8 mouse cellular contexts compared by ENCODE assay signal in genomic region chr19:3323753-3324270, GRCm38 (mm10). TPM values are rescaled to one million over a fixed set of nuclear protein-coding genes. Genes with fewer than 3 reads are reported as not detected.
DNase-seq lines count a peak whose midpoint lies in the region; ATAC-seq and TF ChIP-seq lines count a peak whose summit lies in the region.

No protein-coding gene starts in this region.

- H3K9me3 ChIP-seq in CH12.LX (replicated peaks; ENCODE audit: low read length): peaks cover 5% of the 10 kb centered on the region
- H3K9me3 ChIP-seq in embryonic facial prominence, embryonic 15.5 days (replicated peaks): no peaks in the 10 kb centered on the region
- no peaks in the 10 kb centered on the region for H3K9me3 ChIP-seq in heart, embryonic 14.5 days (ENCODE audit: control insufficient read depth, low read length)

- H3K36me3 ChIP-seq in CH12.LX (replicated peaks in 1 of 2; ENCODE audit: control insufficient read depth in 1 of 2, insufficient read depth in 1 of 2, low read length in 1 of 2): no peaks in the 10 kb centered on the region
- H3K36me3 ChIP-seq in embryonic facial prominence, embryonic 15.5 days: no peaks in the 10 kb centered on the region
- no peaks in the 10 kb centered on the region for H3K36me3 ChIP-seq in heart, embryonic 14.5 days (ENCODE audit: control insufficient read depth, insufficient read depth, low read length)

- H3K4me2 ChIP-seq in CH12.LX (ENCODE audit: insufficient read depth, low read depth, poor library complexity, severe bottlenecking): peak overlapping the region; percentile 55
- peak overlapping the region; percentile 92 for H3K4me2 ChIP-seq in embryonic facial prominence, embryonic 15.5 days (replicated peaks)
- H3K4me2 ChIP-seq in heart, embryonic 14.5 days (ENCODE audit: low read length): peak overlapping the region; percentile 99

- H3K27me3 ChIP-seq in CH12.LX (replicated peaks): peaks cover 18% of the 10 kb centered on the region
- no peaks in the 10 kb centered on the region for H3K27me3 ChIP-seq in embryonic facial prominence, embryonic 15.5 days
- no peaks in the 10 kb centered on the region for H3K27me3 ChIP-seq in heart, embryonic 14.5 days (ENCODE audit: control insufficient read depth, insufficient read depth, low read length)

- no peak for ATAC-seq in embryonic facial prominence, embryonic 15.5 days (ENCODE audit: insufficient number of reproducible peaks, low FRiP score, low TSS enrichment, low read depth)
- ATAC-seq in heart, embryonic 14.5 days (ENCODE audit: insufficient number of reproducible peaks, insufficient read depth, low FRiP score, low read depth): peak; percentile 28; the same call in 1 of the 2 replicates

- TF ChIP-seq CTCF in CH12.LX (conservative IDR thresholded peaks at IDR 0.05 in 1 of 2, IDR thresholded peaks at IDR 0.05 in 1 of 2; ENCODE audit: low read depth in 2 of 2, low read length in 2 of 2): no peak
- no peak for TF ChIP-seq CTCF in lung, adult 2 months (IDR thresholded peaks at IDR 0.05; ENCODE audit: insufficient read depth, low read length)

- in situ Hi-C loops in CH12.LX (cut with MboI; ENCODE audit: low pct_ligation_motif_present, low pct_unique_long_range_greater_than_20kb, low sequenced_read_pairs): no loop called here

- TF ChIP-seq EP300 in CH12.LX (IDR thresholded peaks at IDR 0.05; ENCODE audit: low read length): no peak

- no peak for DNase-seq in CH12.LX (ENCODE audit: extremely low read depth)
- peak; percentile 92 for DNase-seq in adrenal gland, postnatal 25 days
- DNase-seq in kidney, postnatal 10 days: peak; percentile 89
- DNase-seq in lung, adult 2 months: peak; percentile 82
- peak; percentile 85 for DNase-seq in ovary, adult 18-20 months (ENCODE audit: low spot score)
- DNase-seq in thymus, postnatal 25 days: peak; percentile 54

- peak overlapping the region; percentile 52 to 72 (median 59) for H3K4me3 ChIP-seq in CH12.LX (replicated peaks in 1 of 3; ENCODE audit: low read depth in 2 of 3, low read length in 2 of 3, poor library complexity in 1 of 3)
- peak overlapping the region; percentile 60 for H3K4me3 ChIP-seq in embryonic facial prominence, embryonic 15.5 days (replicated peaks)
- peak overlapping the region; percentile 73 to 83 for H3K4me3 ChIP-seq in heart, embryonic 14.5 days (ENCODE audit: control insufficient read depth in 1 of 2, insufficient read depth in 1 of 2, low read depth in 1 of 2, low read length in 2 of 2)
- H3K4me3 ChIP-seq in lung, adult 2 months (replicated peaks; ENCODE audit: extremely low read depth, low read depth, low read length): peak overlapping the region; percentile 92

- H3K4me1 ChIP-seq in CH12.LX (ENCODE audit: control insufficient read depth in 1 of 2, insufficient read depth in 2 of 2): peaks cover 2 to 29% of the 10 kb centered on the region in 2 experiments
- H3K4me1 ChIP-seq in embryonic facial prominence, embryonic 15.5 days: peaks cover 38% of the 10 kb centered on the region
- H3K4me1 ChIP-seq in heart, embryonic 14.5 days (ENCODE audit: control insufficient read depth in 2 of 2, insufficient read depth in 2 of 2, low read length in 2 of 2): peaks cover 25 to 28% of the 10 kb centered on the region in 2 experiments
- H3K4me1 ChIP-seq in lung, adult 2 months (ENCODE audit: control insufficient read depth, insufficient read depth, low read length): peaks cover 15% of the 10 kb centered on the region

- dilution Hi-C loops in CH12.LX (cut with MboI; ENCODE audit: extremely low pct_ligation_motif_present, extremely low pct_unique_long_range_greater_than_20kb, low sequenced_read_pairs): no loop called here

- no peak for TF ChIP-seq RAD21 in CH12.LX (IDR thresholded peaks at IDR 0.05; ENCODE audit: low read depth, low read length)

- 0 out of 2 replicates have a peak overlapping the region, but pooled peaks have one; percentile 2 for H3K9ac ChIP-seq in CH12.LX (ENCODE audit: insufficient read depth, low read depth)
- peak overlapping the region; percentile 42 for H3K9ac ChIP-seq in embryonic facial prominence, embryonic 15.5 days
- peak overlapping the region; percentile 87 for H3K9ac ChIP-seq in heart, embryonic 14.5 days (ENCODE audit: low read length)

- under 1% methylated on average over 34 of the region's 34 CpGs for WGBS in embryonic facial prominence, embryonic 15.5 days
- 0% methylated on average over 34 of the region's 34 CpGs for WGBS in heart, embryonic 14.5 days
- under 1% methylated on average over 34 of the region's 34 CpGs for WGBS in lung, adult 2 months

- no peak overlapping the region for H3K27ac ChIP-seq in CH12.LX (ENCODE audit: insufficient read depth, low read depth)
- peak overlapping the region; percentile 89 for H3K27ac ChIP-seq in embryonic facial prominence, embryonic 15.5 days (replicated peaks)
- H3K27ac ChIP-seq in heart, embryonic 14.5 days (replicated peaks in 1 of 2; ENCODE audit: control insufficient read depth in 1 of 2, insufficient read depth in 1 of 2, low read depth in 2 of 2, low read length in 2 of 2): peak overlapping the region; percentile 95 to 98

- H3K79me2 ChIP-seq in CH12.LX (replicated peaks; ENCODE audit: control insufficient read depth, extremely low read depth, insufficient read depth, poor library complexity, severe bottlenecking): no peaks in the 10 kb centered on the region

- TF ChIP-seq POLR2A in CH12.LX (IDR thresholded peaks at IDR 0.05; ENCODE audit: low read depth, low read length): no peak
- TF ChIP-seq POLR2A in lung, adult 2 months (IDR thresholded peaks at IDR 0.05; ENCODE audit: borderline replicate concordance, extremely low read depth, low read depth, low read length): peak; percentile 67; the same call in 1 of the 2 replicates

TF ChIP-seq in CH12.LX, 34 proteins besides CTCF, POLR2A, EP300 and RAD21:
- TF ChIP-seq USF1 (IDR thresholded peaks at IDR 0.05; ENCODE audit: low read depth, low read length) (peak; percentile 89), BHLHE40 (IDR thresholded peaks at IDR 0.05; ENCODE audit: low read depth, low read length) (peak; percentile 79), MAX (IDR thresholded peaks at IDR 0.05; ENCODE audit: low read length) (peak; percentile 70), USF2 (conservative IDR thresholded peaks at IDR 0.05; ENCODE audit: low read depth, low read length) (peak; percentile 77), NELFE (IDR thresholded peaks at IDR 0.05; ENCODE audit: low read depth, low read length) (no peak)

RNA-seq across cellular contexts. Expression of gene Cpt1a, which starts 1.7 kb away (rescaled TPM):
- total RNA-seq in CH12.LX (2012; rRNA removed): 4.5 and 4.6 TPM in 2 replicates
- total RNA-seq in CH12.LX (2014; rRNA removed): 0.77 and 0.81 TPM in 2 replicates
- 2.3 and 2.6 TPM in 2 replicates for polyA plus RNA-seq in CH12.LX (2012; ENCODE audit: insufficient read length, low read depth)
- 392 and 423 TPM in 2 replicates for total RNA-seq in adrenal gland, postnatal 25 days (2021)
- 15.5 and 18.2 TPM in 2 replicates for polyA plus RNA-seq in embryonic facial prominence, embryonic 15.5 days (2015; fragmentation: Nextera tagmentation; extraction: Ambion mirVana)
- 29.2 and 34.9 TPM in 2 replicates for polyA plus RNA-seq in heart, embryonic 14.5 days (2014; fragmentation: Nextera tagmentation; extraction: Ambion mirVana)
- polyA plus RNA-seq in lung, adult 2 months (2012; rRNA removed): 126 and 134 TPM in 2 replicates

RNA-seq across cellular contexts. Expression of gene Ighmbp2, which starts 41.0 kb away (rescaled TPM):
- total RNA-seq in CH12.LX (2012; rRNA removed) (11.0 and 11.2 TPM in 2 replicates), CH12.LX (2014; rRNA removed) (7.1 and 7.6 TPM in 2 replicates)
- 10.1 and 10.3 TPM in 2 replicates for polyA plus RNA-seq in CH12.LX (2012; ENCODE audit: insufficient read length, low read depth)
- 6.4 and 9.1 TPM in 2 replicates for total RNA-seq in adrenal gland, postnatal 25 days (2021)
- 10.2 and 11.0 TPM in 2 replicates for polyA plus RNA-seq in embryonic facial prominence, embryonic 15.5 days (2015; fragmentation: Nextera tagmentation; extraction: Ambion mirVana)
- polyA plus RNA-seq in heart, embryonic 14.5 days (2014; fragmentation: Nextera tagmentation; extraction: Ambion mirVana): 4.1 and 4.8 TPM in 2 replicates
- 5.8 and 7.5 TPM in 2 replicates for polyA plus RNA-seq in lung, adult 2 months (2012; rRNA removed)

RNA-seq across cellular contexts. Expression of gene Mrpl21, which starts 41.1 kb away (rescaled TPM):
- total RNA-seq in CH12.LX (2012; rRNA removed) (86.0 and 114 TPM in 2 replicates), CH12.LX (2014; rRNA removed) (129 and 145 TPM in 2 replicates)
- polyA plus RNA-seq in CH12.LX (2012; ENCODE audit: insufficient read length, low read depth): 116 and 121 TPM in 2 replicates
- total RNA-seq in adrenal gland, postnatal 25 days (2021): 67.9 and 69.7 TPM in 2 replicates
- polyA plus RNA-seq in embryonic facial prominence, embryonic 15.5 days (2015; fragmentation: Nextera tagmentation; extraction: Ambion mirVana): 111 and 116 TPM in 2 replicates
- polyA plus RNA-seq in heart, embryonic 14.5 days (2014; fragmentation: Nextera tagmentation; extraction: Ambion mirVana): 102 and 112 TPM in 2 replicates
- polyA plus RNA-seq in lung, adult 2 months (2012; rRNA removed): 26.9 and 29.5 TPM in 2 replicates

Comparison
In these comparisons a context has a peak if more than half of its experiments do, and no peak if none do; other contexts are left out.
1. H3K9ac ChIP-seq: peak in every context shown above with its lines; median percentile 87 in heart, embryonic 14.5 days; 42 in embryonic facial prominence, embryonic 15.5 days; 2 in CH12.LX.